Mouse (Mus musculus): Measurements from ENCODE around the gene Anxa9.

DNA sequence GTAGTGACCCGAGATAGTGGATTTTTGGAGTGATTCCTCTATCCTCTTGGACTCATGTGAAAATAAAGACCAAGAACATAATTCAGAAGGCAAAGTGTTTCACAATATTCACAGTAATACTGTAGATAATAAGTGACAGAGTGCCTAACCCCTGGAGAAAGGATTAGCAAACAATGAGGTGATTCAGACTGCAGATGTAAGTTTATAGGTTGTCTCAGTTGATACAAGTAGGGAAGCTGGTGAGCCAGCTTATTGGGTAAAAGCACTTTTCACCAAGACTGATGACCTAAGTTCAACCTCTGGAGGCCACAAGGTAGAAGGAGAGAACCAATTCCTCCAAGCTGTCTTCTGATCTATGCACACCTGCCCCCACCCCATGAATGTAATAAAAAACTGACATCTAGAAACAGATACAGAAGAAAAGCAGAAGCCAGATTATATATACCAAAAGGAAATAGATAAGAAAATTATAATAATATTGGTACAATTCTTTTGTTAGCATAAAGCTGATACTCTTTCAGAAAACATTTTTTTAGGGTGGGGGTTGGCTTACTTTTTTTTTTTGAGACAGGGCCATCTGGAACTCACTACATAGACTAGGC is 21.9 kb upstream of the Anxa9 start:
- TF ChIP-seq CTCF (conservative IDR thresholded peaks at IDR 0.05 in 1 of 2, IDR thresholded peaks at IDR 0.05 in 1 of 2; ENCODE audit: low read depth in 2 of 2, low read length in 2 of 2) (no peak), RCOR1 (conservative IDR thresholded peaks at IDR 0.05; ENCODE audit: low read depth, low read length) (no peak), POLR2AphosphoS2 (IDR thresholded peaks at IDR 0.05; ENCODE audit: low read depth, low read length) (no peak), BHLHE40 (IDR thresholded peaks at IDR 0.05; ENCODE audit: low read depth, low read length) (no peak), KAT2A (IDR thresholded peaks at IDR 0.05; ENCODE audit: insufficient replicate concordance, low read length) (no peak)

Data from CH12.LX (cell line).